Mouse (Mus musculus): ENCODE results near the gene Pfdn2. TPM values are rescaled to one million over a fixed set of nuclear protein-coding genes. Genes with fewer than 3 reads are reported as not detected.

Pfdn2 gene
- total and polyA plus RNA-seq, 3 experiments, result 25.4 to 97.4 (median 68.3) TPM

DNA sequence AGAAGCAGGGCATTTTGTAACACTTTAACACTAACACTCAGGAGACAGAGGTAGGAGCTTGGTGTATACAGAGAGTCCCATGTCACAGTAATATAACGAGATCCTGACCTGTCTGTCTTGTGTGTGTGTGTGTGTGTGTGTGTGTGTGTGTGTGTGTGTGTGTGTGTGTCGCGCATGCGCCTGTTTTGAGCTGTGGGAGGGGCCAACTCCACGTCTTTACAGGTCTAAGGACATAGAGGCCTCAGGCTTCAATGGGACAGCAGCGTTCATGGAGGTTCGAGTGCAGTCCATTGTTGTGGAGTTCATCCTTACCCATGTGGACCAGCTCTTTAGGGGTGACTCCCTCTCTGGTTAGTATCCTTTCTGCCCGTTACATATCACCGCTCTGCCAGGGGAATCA is 57.5 kb downstream of the Pfdn2 start:
- no peaks in the 10 kb centered on the region for H3K4me1 ChIP-seq (ENCODE audit: control insufficient read depth, insufficient read depth, low read length)
- no peak overlapping the region for H3K9ac ChIP-seq (ENCODE audit: low read depth, low read length)
- intact Hi-C loops (cut with DNase I), result no loop called here
- no peak overlapping the region for H3K27ac ChIP-seq
- no peaks in the 10 kb centered on the region for H3K36me3 ChIP-seq (ENCODE audit: control insufficient read depth, insufficient read depth, low read length)
- no peak for DNase-seq
- H3K79me2 ChIP-seq (replicated peaks; ENCODE audit: control insufficient read depth, insufficient read depth, low read length), result no peaks in the 10 kb centered on the region
- WGBS, result 84% methylated on average over 9 of the region's 9 CpGs
- H3K27me3 ChIP-seq (ENCODE audit: control insufficient read depth, insufficient read depth, low read length), result no peaks in the 10 kb centered on the region
- no peak overlapping the region for H3K4me3 ChIP-seq
- no peak for TF ChIP-seq POLR2A (IDR thresholded peaks at IDR 0.05; ENCODE audit: insufficient read depth, low read depth, low read length)
- TF ChIP-seq CTCF (IDR thresholded peaks at IDR 0.05), result no peak
- TF ChIP-seq EP300 (IDR thresholded peaks at IDR 0.05; ENCODE audit: insufficient read depth, low read depth, low read length), result no peak

DNA sequence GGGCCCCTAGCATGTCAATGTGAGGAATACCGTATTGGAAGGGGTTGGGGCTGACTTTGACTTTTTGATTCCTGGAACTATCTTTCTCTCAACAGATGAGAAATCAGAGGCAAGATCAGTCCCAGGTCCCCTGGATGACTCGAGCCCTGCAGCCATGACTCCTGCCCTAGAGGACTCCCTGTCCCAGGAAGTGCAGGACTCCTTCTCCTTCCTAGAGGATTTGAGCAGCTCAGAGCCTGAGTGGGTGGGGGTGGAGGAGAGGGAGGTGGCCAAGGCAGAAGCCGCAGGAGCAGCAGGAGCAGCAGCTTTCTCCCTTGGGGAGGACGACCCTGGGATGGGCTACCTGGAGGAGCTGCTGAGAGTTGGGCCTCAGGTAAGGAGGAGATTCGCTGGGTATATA is 61.8 kb downstream of the Pfdn2 start:
- Histone ChIP-seq H3K9ac (ENCODE audit: low read depth, low read length) (no peak overlapping the region), H3K27me3 (ENCODE audit: control insufficient read depth, insufficient read depth, low read length) (no peaks in the 10 kb centered on the region), H3K36me3 (ENCODE audit: control insufficient read depth, insufficient read depth, low read length) (no peaks in the 10 kb centered on the region), H3K27ac (no peak overlapping the region), H3K79me2 (replicated peaks; ENCODE audit: control insufficient read depth, insufficient read depth, low read length) (no peaks in the 10 kb centered on the region), H3K4me3 (no peak overlapping the region), H3K4me1 (ENCODE audit: control insufficient read depth, insufficient read depth, low read length) (no peaks in the 10 kb centered on the region)
- WGBS, result 72% methylated on average over 5 of the region's 5 CpGs
- TF ChIP-seq POLR2A (IDR thresholded peaks at IDR 0.05; ENCODE audit: insufficient read depth, low read depth, low read length), result no peak
- TF ChIP-seq EP300 (IDR thresholded peaks at IDR 0.05; ENCODE audit: insufficient read depth, low read depth, low read length), result no peak
- no peak for TF ChIP-seq CTCF (IDR thresholded peaks at IDR 0.05)
- no peak for DNase-seq
- intact Hi-C loops (cut with DNase I), result loop anchor here (5.0 kb wide), 1 partner anchor 45 kb away; the partner anchor contains the start of gene Klhdc9

Other genes starting within 250 kb of the Pfdn2 start
- under 1 TPM; 0.89 to 0.98 TPM for gene Cfap126, start 231.8 kb upstream of the Pfdn2 start, total RNA-seq (2021)
- gene Cfap126, start 231.8 kb upstream of the Pfdn2 start, polyA plus RNA-seq (2012; rRNA removed), result 2.1 and 6.3 TPM in 2 replicates
- gene Sdhc, start 195.1 kb upstream of the Pfdn2 start, total RNA-seq (2021), result 1,000 to 10,000 TPM; 1,087 to 1,288 TPM
- gene Sdhc, start 195.1 kb upstream of the Pfdn2 start, polyA plus RNA-seq (2012; rRNA removed), result 1,025 and 1,670 TPM in 2 replicates
- under 1 TPM in 1 of 2 experiments, not detected in 1; 0.39 TPM for gene Mpz, start 195.0 kb upstream of the Pfdn2 start, total RNA-seq (2021)
- 3.2 and 8.0 TPM in 2 replicates for gene Mpz, start 195.0 kb upstream of the Pfdn2 start, polyA plus RNA-seq (2012; rRNA removed)
- 100 to 1,000 TPM; 255 to 283 TPM for gene Pcp4l1, start 149.4 kb upstream of the Pfdn2 start, total RNA-seq (2021)
- gene Pcp4l1, start 149.4 kb upstream of the Pfdn2 start, polyA plus RNA-seq (2012; rRNA removed), result 165 and 190 TPM in 2 replicates
- not detected for gene Nr1i3, start 131.7 kb upstream of the Pfdn2 start, total RNA-seq (2021)
- gene Nr1i3, start 131.7 kb upstream of the Pfdn2 start, polyA plus RNA-seq (2012; rRNA removed), result 0.12 TPM in 1 of 2 replicates, not detected in the other
- gene Tomm40l, start 123.2 kb upstream of the Pfdn2 start, total RNA-seq (2021), result 10 to 100 TPM; 79.8 to 81.6 TPM
- gene Tomm40l, start 123.2 kb upstream of the Pfdn2 start, polyA plus RNA-seq (2012; rRNA removed), result 63.9 and 83.2 TPM in 2 replicates
- 1 to 10 TPM; 2.1 to 2.2 TPM for gene Apoa2, start 120.6 kb upstream of the Pfdn2 start, total RNA-seq (2021)
- gene Apoa2, start 120.6 kb upstream of the Pfdn2 start, polyA plus RNA-seq (2012; rRNA removed), result 3.9 and 15.3 TPM in 2 replicates
- 10 to 100 TPM; 12.4 to 15.3 TPM for gene Fcer1g, start 111.3 kb upstream of the Pfdn2 start, total RNA-seq (2021)
- 32.7 and 50.8 TPM in 2 replicates for gene Fcer1g, start 111.3 kb upstream of the Pfdn2 start, polyA plus RNA-seq (2012; rRNA removed)
- gene Adamts4, start 95.2 kb upstream of the Pfdn2 start, total RNA-seq (2021), result 1 to 10 TPM in 1 of 2 experiments, under 1 TPM in 1; 0.29 to 1.5 TPM
- gene Adamts4, start 95.2 kb upstream of the Pfdn2 start, polyA plus RNA-seq (2012; rRNA removed), result 0.92 and 0.94 TPM in 2 replicates
- gene Ndufs2, start 94.3 kb upstream of the Pfdn2 start, total RNA-seq (2021), result 1,000 to 10,000 TPM; 1,369 to 1,610 TPM
- gene Ndufs2, start 94.3 kb upstream of the Pfdn2 start, polyA plus RNA-seq (2012; rRNA removed), result 997 and 1,250 TPM in 2 replicates
- gene B4galt3, start 75.3 kb upstream of the Pfdn2 start, total RNA-seq (2021), result 10 to 100 TPM; 16.4 to 17.4 TPM
- gene B4galt3, start 75.3 kb upstream of the Pfdn2 start, polyA plus RNA-seq (2012; rRNA removed), result 41.9 and 45.7 TPM in 2 replicates
- 10 to 100 TPM in 1 of 2 experiments, 1 to 10 TPM in 1; 9.7 to 12.0 TPM for gene Ppox, start 64.5 kb upstream of the Pfdn2 start, total RNA-seq (2021)
- 31.4 and 33.1 TPM in 2 replicates for gene Ppox, start 64.5 kb upstream of the Pfdn2 start, polyA plus RNA-seq (2012; rRNA removed)
- 10 to 100 TPM; 19.9 to 20.1 TPM for gene Usp21, start 57.7 kb upstream of the Pfdn2 start, total RNA-seq (2021)
- gene Usp21, start 57.7 kb upstream of the Pfdn2 start, polyA plus RNA-seq (2012; rRNA removed), result 31.7 and 37.9 TPM in 2 replicates
- 10 to 100 TPM; 80.5 to 93.5 TPM for gene Ufc1, start 50.6 kb upstream of the Pfdn2 start, total RNA-seq (2021)
- gene Ufc1, start 50.6 kb upstream of the Pfdn2 start, polyA plus RNA-seq (2012; rRNA removed), result 29.7 and 37.7 TPM in 2 replicates
- 10 to 100 TPM; 20.8 to 22.9 TPM for gene Dedd, start 16.5 kb upstream of the Pfdn2 start, total RNA-seq (2021)
- 28.8 and 33.0 TPM in 2 replicates for gene Dedd, start 16.5 kb upstream of the Pfdn2 start, polyA plus RNA-seq (2012; rRNA removed)
- gene Nit1, start within 50 bp of the Pfdn2 start, total RNA-seq (2021), result 10 to 100 TPM; 25.9 to 32.7 TPM
- 40.1 and 41.3 TPM in 2 replicates for gene Nit1, start within 50 bp of the Pfdn2 start, polyA plus RNA-seq (2012; rRNA removed)
- gene Klhdc9, start 15.1 kb downstream of the Pfdn2 start, total RNA-seq (2021), result under 1 TPM in 1 of 2 experiments, not detected in 1; 0.16 TPM
- gene Klhdc9, start 15.1 kb downstream of the Pfdn2 start, polyA plus RNA-seq (2012; rRNA removed), result 0.20 and 0.25 TPM in 2 replicates
- gene Nectin4, start 24.4 kb downstream of the Pfdn2 start, total RNA-seq (2021), result under 1 TPM; 0.13 to 0.23 TPM
- gene Nectin4, start 24.4 kb downstream of the Pfdn2 start, polyA plus RNA-seq (2012; rRNA removed), result 0.21 and 0.29 TPM in 2 replicates
- 1 to 10 TPM; 2.3 to 2.4 TPM for gene Arhgap30, start 43.3 kb downstream of the Pfdn2 start, total RNA-seq (2021)
- gene Arhgap30, start 43.3 kb downstream of the Pfdn2 start, polyA plus RNA-seq (2012; rRNA removed), result 2.6 and 3.2 TPM in 2 replicates
- gene Usf1, start 65.6 kb downstream of the Pfdn2 start, total RNA-seq (2021), result 10 to 100 TPM; 38.4 to 46.6 TPM
- gene Usf1, start 65.6 kb downstream of the Pfdn2 start, polyA plus RNA-seq (2012; rRNA removed), result 47.8 and 64.2 TPM in 2 replicates
- gene Tstd1, start 73.2 kb downstream of the Pfdn2 start, total RNA-seq (2021), result 1 to 10 TPM; 1.3 to 1.8 TPM
- gene Tstd1, start 73.2 kb downstream of the Pfdn2 start, polyA plus RNA-seq (2012; rRNA removed), result 2.2 and 3.1 TPM in 2 replicates
- gene F11r, start 91.9 kb downstream of the Pfdn2 start, total RNA-seq (2021), result 10 to 100 TPM; 32.9 to 36.1 TPM
- gene F11r, start 91.9 kb downstream of the Pfdn2 start, polyA plus RNA-seq (2012; rRNA removed), result 47.5 and 58.3 TPM in 2 replicates
- gene Alyref2, start 157.8 kb downstream of the Pfdn2 start, total RNA-seq (2021), result 1 to 10 TPM; 1.6 to 2.2 TPM
- gene Alyref2, start 157.8 kb downstream of the Pfdn2 start, polyA plus RNA-seq (2012; rRNA removed), result 2.5 TPM in 2 replicates
- gene Itln1, start 189.6 kb downstream of the Pfdn2 start, total RNA-seq (2021), result not detected
- gene Itln1, start 189.6 kb downstream of the Pfdn2 start, polyA plus RNA-seq (2012; rRNA removed), result 0.16 TPM in 1 of 2 replicates, not detected in the other
- gene Cd244a, start 213.5 kb downstream of the Pfdn2 start, total RNA-seq (2021), result under 1 TPM; 0.21 to 0.36 TPM
- 0.29 and 0.88 TPM in 2 replicates for gene Cd244a, start 213.5 kb downstream of the Pfdn2 start, polyA plus RNA-seq (2012; rRNA removed)

Measured in heart, adult 2 months (tissue).